Mouse (Mus musculus): ENCODE data around the gene Dnah5.
"Not testable (repeated sequence)": the region's sequence is repeated elsewhere in the genome, so short reads cannot be mapped to it uniquely, and the experiment has no call there.

The Dnah5 gene

GRCm38 (mm10) chr15:28307131-28307530, 103.6 kb downstream of the Dnah5 start:
- DNase-seq (ENCODE audit: low spot score), result no peak

GRCm38 (mm10) chr15:28307884-28308283, 104.3 kb downstream of the Dnah5 start:
- no peak for DNase-seq (ENCODE audit: low spot score)

GRCm38 (mm10) chr15:28310516-28310915, 107.0 kb downstream of the Dnah5 start:
- no peak for DNase-seq (ENCODE audit: low spot score)

- no peak for DNase-seq (ENCODE audit: low spot score)
Observed at GRCm38 (mm10) chr15:28313451-28313850, 109.9 kb downstream of the Dnah5 start.

- DNase-seq (ENCODE audit: low spot score), result peak; percentile 4
Observed at GRCm38 (mm10) chr15:28315812-28316528, 112.4 kb downstream of the Dnah5 start.

- no peak for DNase-seq (ENCODE audit: low spot score)
Observed at GRCm38 (mm10) chr15:28322533-28322932, 119.0 kb downstream of the Dnah5 start.

GRCm38 (mm10) chr15:28326985-28327384, 123.4 kb downstream of the Dnah5 start:
- DNase-seq (ENCODE audit: low spot score), result no peak

GRCm38 (mm10) chr15:28327441-28327840, 123.9 kb downstream of the Dnah5 start:
- DNase-seq (ENCODE audit: low spot score), result no peak

GRCm38 (mm10) chr15:28341151-28341550, 137.6 kb downstream of the Dnah5 start:
- DNase-seq (ENCODE audit: low spot score), result no peak

GRCm38 (mm10) chr15:28367561-28367960, 164.0 kb downstream of the Dnah5 start:
- DNase-seq (ENCODE audit: low spot score), result no peak

- DNase-seq (ENCODE audit: low spot score), result no peak
Observed at GRCm38 (mm10) chr15:28370431-28370830, 166.9 kb downstream of the Dnah5 start.

- no peak for DNase-seq (ENCODE audit: low spot score)
Observed at GRCm38 (mm10) chr15:28371506-28371905, 168.0 kb downstream of the Dnah5 start.

GRCm38 (mm10) chr15:28374394-28374793, 170.8 kb downstream of the Dnah5 start:
- no peak for DNase-seq (ENCODE audit: low spot score)

GRCm38 (mm10) chr15:28380909-28381308, 177.4 kb downstream of the Dnah5 start:
- DNase-seq (ENCODE audit: low spot score), result no peak

- DNase-seq (ENCODE audit: low spot score), result not testable (repeated sequence)
Observed at GRCm38 (mm10) chr15:28393723-28394122, 190.2 kb downstream of the Dnah5 start.

- no peak for DNase-seq (ENCODE audit: low spot score)
Observed at GRCm38 (mm10) chr15:28395481-28395880, 191.9 kb downstream of the Dnah5 start.

- DNase-seq (ENCODE audit: low spot score), result no peak
Observed at GRCm38 (mm10) chr15:28398472-28398871, 194.9 kb downstream of the Dnah5 start.

- no peak for DNase-seq (ENCODE audit: low spot score)
Observed at GRCm38 (mm10) chr15:28399258-28399657, 195.7 kb downstream of the Dnah5 start.

GRCm38 (mm10) chr15:28404630-28405029, 201.1 kb downstream of the Dnah5 start:
- no peak for DNase-seq (ENCODE audit: low spot score)

- DNase-seq (ENCODE audit: low spot score), result no peak
Observed at GRCm38 (mm10) chr15:28405136-28405535, 201.6 kb downstream of the Dnah5 start.

- DNase-seq (ENCODE audit: low spot score), result no peak
Observed at GRCm38 (mm10) chr15:28439702-28440101, 236.2 kb downstream of the Dnah5 start.

GRCm38 (mm10) chr15:28444494-28444893, 240.9 kb downstream of the Dnah5 start:
- DNase-seq (ENCODE audit: low spot score), result no peak

- not testable (repeated sequence) for DNase-seq (ENCODE audit: low spot score)
Observed at GRCm38 (mm10) chr15:28461091-28461778, 257.7 kb downstream of the Dnah5 start.
